Mouse (Mus musculus): ENCODE data around the gene Cage1. TPM values are rescaled to one million over a fixed set of nuclear protein-coding genes. Genes with fewer than 3 reads are reported as not detected.
A peak's percentile ranks its signal among the peaks of the same experiment; 100 is the strongest.

Cage1 gene
- polyA plus RNA-seq, 1 experiment, result 0.06 TPM

GRCm38 (mm10) chr13:38015591-38015990 is 21.3 kb downstream of the Cage1 start:
- TF ChIP-seq POLR2A (IDR thresholded peaks at IDR 0.05; ENCODE audit: low read depth, low read length) (no peak), CTCF (IDR thresholded peaks at IDR 0.05; ENCODE audit: extremely low read depth, insufficient read depth, insufficient read length, insufficient replicate concordance) (no peak)
- Histone ChIP-seq H3K4me1 (ENCODE audit: control insufficient read depth, insufficient read depth, insufficient read length) (peaks cover under 1% of the 10 kb centered on the region; the same call in 1 of the 2 replicates), H3K4me3 (ENCODE audit: extremely low read depth, insufficient read depth, insufficient read length) (no peak overlapping the region), H3K27ac (ENCODE audit: insufficient read depth, low read length) (no peak overlapping the region), H3K36me3 (ENCODE audit: control insufficient read depth, insufficient read depth, low read length) (no peaks in the 10 kb centered on the region), H3K27me3 (ENCODE audit: control insufficient read depth, insufficient read depth, low read length) (no peaks in the 10 kb centered on the region)
- WGBS, result 89% methylated on average over 4 of the region's 4 CpGs
- no peak for DNase-seq (ENCODE audit: low read depth in 1 of 2, low spot score in 2 of 2)

GRCm38 (mm10) chr13:38012436-38012835 is 24.4 kb downstream of the Cage1 start:
- TF ChIP-seq CTCF (IDR thresholded peaks at IDR 0.05; ENCODE audit: extremely low read depth, insufficient read depth, insufficient read length, insufficient replicate concordance) (no peak), POLR2A (IDR thresholded peaks at IDR 0.05; ENCODE audit: low read depth, low read length) (no peak)
- H3K4me3 ChIP-seq (ENCODE audit: extremely low read depth, insufficient read depth, insufficient read length), result no peak overlapping the region
- no peaks in the 10 kb centered on the region for H3K36me3 ChIP-seq (ENCODE audit: control insufficient read depth, insufficient read depth, low read length)
- no peak overlapping the region for H3K27ac ChIP-seq (ENCODE audit: insufficient read depth, low read length)
- 92% methylated on average over 5 of the region's 5 CpGs for WGBS
- DNase-seq (ENCODE audit: low read depth in 1 of 2, low spot score in 2 of 2), result no peak
- no peaks in the 10 kb centered on the region for H3K27me3 ChIP-seq (ENCODE audit: control insufficient read depth, insufficient read depth, low read length)
- peaks cover 6% of the 10 kb centered on the region; the same call in 1 of the 2 replicates for H3K4me1 ChIP-seq (ENCODE audit: control insufficient read depth, insufficient read depth, insufficient read length)

GRCm38 (mm10) chr13:38010444-38010910 is 26.4 kb downstream of the Cage1 start:
- Histone ChIP-seq H3K4me3 (ENCODE audit: extremely low read depth, insufficient read depth, insufficient read length) (no peak overlapping the region), H3K36me3 (ENCODE audit: control insufficient read depth, insufficient read depth, low read length) (no peaks in the 10 kb centered on the region), H3K4me1 (ENCODE audit: control insufficient read depth, insufficient read depth, insufficient read length) (peaks cover 6% of the 10 kb centered on the region; the same call in 1 of the 2 replicates), H3K27me3 (ENCODE audit: control insufficient read depth, insufficient read depth, low read length) (no peaks in the 10 kb centered on the region), H3K27ac (ENCODE audit: insufficient read depth, low read length) (peak overlapping the region; percentile 76)
- peak; percentile 28 to 42 for DNase-seq (ENCODE audit: low read depth in 1 of 2, low spot score in 2 of 2)
- no peak for TF ChIP-seq POLR2A (IDR thresholded peaks at IDR 0.05; ENCODE audit: low read depth, low read length)
- TF ChIP-seq CTCF (IDR thresholded peaks at IDR 0.05; ENCODE audit: extremely low read depth, insufficient read depth, insufficient read length, insufficient replicate concordance), result no peak
- 29% methylated on average over 5 of the region's 5 CpGs for WGBS

- Histone ChIP-seq H3K4me3 (ENCODE audit: extremely low read depth, insufficient read depth, insufficient read length) (no peak overlapping the region), H3K27me3 (ENCODE audit: control insufficient read depth, insufficient read depth, low read length) (no peaks in the 10 kb centered on the region), H3K4me1 (ENCODE audit: control insufficient read depth, insufficient read depth, insufficient read length) (peaks cover 6% of the 10 kb centered on the region; the same call in 1 of the 2 replicates), H3K36me3 (ENCODE audit: control insufficient read depth, insufficient read depth, low read length) (no peaks in the 10 kb centered on the region), H3K27ac (ENCODE audit: insufficient read depth, low read length) (peak overlapping the region; percentile 76)
- TF ChIP-seq POLR2A (IDR thresholded peaks at IDR 0.05; ENCODE audit: low read depth, low read length) (no peak), CTCF (IDR thresholded peaks at IDR 0.05; ENCODE audit: extremely low read depth, insufficient read depth, insufficient read length, insufficient replicate concordance) (no peak)
- DNase-seq (ENCODE audit: low read depth in 1 of 2, low spot score in 2 of 2), result peak in 1 of 2 experiments; percentile 22
- 23% methylated on average over 5 of the region's 5 CpGs for WGBS
Measured at GRCm38 (mm10) chr13:38009721-38010408, 27.0 kb downstream of the Cage1 start.

GRCm38 (mm10) chr13:38007972-38008371 is 28.9 kb downstream of the Cage1 start:
- peaks cover 6% of the 10 kb centered on the region; the same call in 1 of the 2 replicates for H3K4me1 ChIP-seq (ENCODE audit: control insufficient read depth, insufficient read depth, insufficient read length)
- no peak overlapping the region for H3K27ac ChIP-seq (ENCODE audit: insufficient read depth, low read length)
- H3K4me3 ChIP-seq (ENCODE audit: extremely low read depth, insufficient read depth, insufficient read length), result no peak overlapping the region
- 93% methylated on average over 2 of the region's 2 CpGs for WGBS
- H3K27me3 ChIP-seq (ENCODE audit: control insufficient read depth, insufficient read depth, low read length), result no peaks in the 10 kb centered on the region
- DNase-seq (ENCODE audit: low read depth in 1 of 2, low spot score in 2 of 2), result no peak
- TF ChIP-seq POLR2A (IDR thresholded peaks at IDR 0.05; ENCODE audit: low read depth, low read length) (no peak), CTCF (IDR thresholded peaks at IDR 0.05; ENCODE audit: extremely low read depth, insufficient read depth, insufficient read length, insufficient replicate concordance) (no peak)
- H3K36me3 ChIP-seq (ENCODE audit: control insufficient read depth, insufficient read depth, low read length), result no peaks in the 10 kb centered on the region

- WGBS, result 67% methylated on average over 1 of the region's 1 CpGs
- DNase-seq (ENCODE audit: low read depth in 1 of 2, low spot score in 2 of 2), result no peak
Measured at GRCm38 (mm10) chr13:38002461-38002860, 34.4 kb downstream of the Cage1 start.

GRCm38 (mm10) chr13:37999713-38000112 is 37.2 kb downstream of the Cage1 start:
- no peak for TF ChIP-seq CTCF (IDR thresholded peaks at IDR 0.05; ENCODE audit: extremely low read depth, insufficient read depth, insufficient read length, insufficient replicate concordance)
- no peaks in the 10 kb centered on the region for H3K4me1 ChIP-seq (ENCODE audit: control insufficient read depth, insufficient read depth, insufficient read length)
- 92% methylated on average over 3 of the region's 3 CpGs for WGBS
- no peaks in the 10 kb centered on the region for H3K36me3 ChIP-seq (ENCODE audit: control insufficient read depth, insufficient read depth, low read length)
- H3K4me3 ChIP-seq (ENCODE audit: extremely low read depth, insufficient read depth, insufficient read length), result no peak overlapping the region
- H3K27ac ChIP-seq (ENCODE audit: insufficient read depth, low read length), result no peak overlapping the region
- no peaks in the 10 kb centered on the region for H3K27me3 ChIP-seq (ENCODE audit: control insufficient read depth, insufficient read depth, low read length)
- DNase-seq (ENCODE audit: low read depth in 1 of 2, low spot score in 2 of 2), result no peak

More at GRCm38 (mm10) chr13:38002461-38002860, 34.4 kb downstream of the Cage1 start:
- Histone ChIP-seq H3K36me3 (ENCODE audit: control insufficient read depth, insufficient read depth, low read length) (no peaks in the 10 kb centered on the region), H3K27me3 (ENCODE audit: control insufficient read depth, insufficient read depth, low read length) (no peaks in the 10 kb centered on the region), H3K4me1 (ENCODE audit: control insufficient read depth, insufficient read depth, insufficient read length) (no peaks in the 10 kb centered on the region), H3K4me3 (ENCODE audit: extremely low read depth, insufficient read depth, insufficient read length) (no peak overlapping the region), H3K27ac (ENCODE audit: insufficient read depth, low read length) (no peak overlapping the region)
- TF ChIP-seq POLR2A (IDR thresholded peaks at IDR 0.05; ENCODE audit: low read depth, low read length) (no peak), CTCF (IDR thresholded peaks at IDR 0.05; ENCODE audit: extremely low read depth, insufficient read depth, insufficient read length, insufficient replicate concordance) (no peak)

Measured in spleen, adult 2 months (tissue).